Mouse (Mus musculus) kidney, embryonic 15.5 days (tissue): ENCODE measurements around the gene Wdr74. TPM values are rescaled to one million over a fixed set of nuclear protein-coding genes. Genes with fewer than 3 reads are reported as not detected.

ENCODE experiments used
- ATAC-seq: fragments of 200-750 bp; cut with Nextera tagmentation; replicated peaks from 2 replicates; pipeline ENCODE4 v1.8.0; 2017; ENCODE audit warnings: moderate TSS enrichment; ENCODE audit not compliant: low FRiP score
- H3K27ac ChIP-seq: fragments of 300-500 bp; sonication (generic); 2 replicates; pipeline ENCODE4 v1.5.1; 2015; ENCODE audit warnings: mild to moderate bottlenecking, inconsistent platforms
- H3K27me3 ChIP-seq: fragments of 300-500 bp; sonication (generic); 2 replicates; pipeline ENCODE4 v1.6.1; 2015; ENCODE audit warnings: inconsistent platforms
- H3K36me3 ChIP-seq: fragments of 300-500 bp; sonication (generic); 2 replicates; pipeline ENCODE4 v1.6.1; 2015; ENCODE audit warnings: inconsistent platforms
- H3K4me1 ChIP-seq: fragments of 300-500 bp; sonication (generic); 2 replicates; pipeline ENCODE4 v1.6.1; 2015; ENCODE audit warnings: inconsistent platforms
- H3K4me2 ChIP-seq: fragments of 300-500 bp; sonication (generic); 2 replicates; pipeline ENCODE4 v1.6.1; 2015; ENCODE audit warnings: moderate library complexity, mild to moderate bottlenecking, inconsistent platforms
- H3K4me3 ChIP-seq: fragments of 300-500 bp; sonication (generic); replicated peaks from 2 replicates; pipeline ENCODE4 v1.5.1; 2015; ENCODE audit warnings: mild to moderate bottlenecking, inconsistent platforms
- H3K9ac ChIP-seq: fragments of 300-500 bp; sonication (generic); 2 replicates; pipeline ENCODE4 v1.6.1; 2015; ENCODE audit warnings: mild to moderate bottlenecking, inconsistent platforms
- H3K9me3 ChIP-seq: fragments of 300-500 bp; sonication (generic); replicated peaks from 2 replicates; pipeline ENCODE4 v1.6.1; 2016; ENCODE audit warnings: inconsistent platforms
- WGBS: fragments of 180-500 bp; shearing (Covaris S2); methylation state at CpG from one replicate; pipeline ENCODE4 v1.1.7; 2015; ENCODE audit warnings: mixed read lengths; 5-methylcytosine and 5-hydroxymethylcytosine counted together
- polyA plus RNA-seq: library from polyadenylated mRNA; unstranded; fragments of >200 nt; fragmentation: Nextera tagmentation; extraction: Ambion mirVana; gene quantifications from 2 replicates; pipeline ENCODE4 v1.2.1, GENCODE M21; 2015

Wdr74 gene
- polyA plus RNA-seq, 1 experiment from 2014 or later = 94.2 TPM

GRCm38 (mm10) chr19:8736160-8736467 lies 487 bp downstream of the Wdr74 start:
- Histone ChIP-seq H3K4me1 (peaks cover 21% of the 10 kb centered on the region), H3K4me3 (peak overlapping the region; percentile 77), H3K27me3 (no peaks in the 10 kb centered on the region), H3K4me2 (peak overlapping the region; percentile 69), H3K27ac (peak overlapping the region; percentile 75), H3K9ac (peak overlapping the region; percentile 63), H3K9me3 (no peaks in the 10 kb centered on the region), H3K36me3 (peaks cover 39% of the 10 kb centered on the region)
- ATAC-seq = peak; percentile 27; the same call in 1 of the 2 replicates
- 2% methylated on average over 11 of the region's 11 CpGs for WGBS

GRCm38 (mm10) chr19:8738911-8739310 lies 3.3 kb downstream of the Wdr74 start:
- Histone ChIP-seq H3K4me2 (no peak overlapping the region), H3K27me3 (no peaks in the 10 kb centered on the region), H3K27ac (no peak overlapping the region), H3K4me1 (peaks cover 33% of the 10 kb centered on the region), H3K9me3 (no peaks in the 10 kb centered on the region), H3K4me3 (no peak overlapping the region), H3K9ac (no peak overlapping the region), H3K36me3 (peaks cover 52% of the 10 kb centered on the region)
- WGBS = 93% methylated on average over 7 of the region's 7 CpGs
- ATAC-seq = no peak

GRCm38 (mm10) chr19:8739646-8740045 lies 4.0 kb downstream of the Wdr74 start:
- no peak overlapping the region for H3K27ac ChIP-seq
- H3K9ac ChIP-seq = no peak overlapping the region
- no peaks in the 10 kb centered on the region for H3K27me3 ChIP-seq
- no peak for ATAC-seq
- no peak overlapping the region for H3K4me3 ChIP-seq
- H3K9me3 ChIP-seq = no peaks in the 10 kb centered on the region
- peaks cover 33% of the 10 kb centered on the region for H3K4me1 ChIP-seq
- peaks cover 60% of the 10 kb centered on the region for H3K36me3 ChIP-seq
- H3K4me2 ChIP-seq = no peak overlapping the region
- 91% methylated on average over 6 of the region's 6 CpGs for WGBS

- no peak for ATAC-seq
- WGBS = 61% methylated on average over 14 of the region's 14 CpGs
- no peaks in the 10 kb centered on the region for H3K9me3 ChIP-seq
- no peaks in the 10 kb centered on the region for H3K27me3 ChIP-seq
- peak within 1 kb of the TSS; percentile 89 for H3K9ac ChIP-seq
- H3K4me1 ChIP-seq = peaks cover 29% of the 10 kb centered on the region
- H3K36me3 ChIP-seq = peaks cover 69% of the 10 kb centered on the region
- H3K4me2 ChIP-seq = peak within 1 kb of the TSS; percentile 87
- peak within 1 kb of the TSS; percentile 86 for H3K4me3 ChIP-seq
- H3K27ac ChIP-seq = peak within 1 kb of the TSS; percentile 97
Measured at GRCm38 (mm10) chr19:8740603-8741002, 5.0 kb downstream of the Wdr74 start, which contains the start of gene 1700092M07Rik. Gene 1700092M07Rik, plus strand, starts transcription at chr19:8740718.

GRCm38 (mm10) chr19:8741243-8741869 lies 5.7 kb downstream of the Wdr74 start, which contains the start of gene Stx5a:
Gene Stx5a, plus strand, starts transcription at chr19:8741413.
- Histone ChIP-seq H3K36me3 (peaks cover 77% of the 10 kb centered on the region), H3K9me3 (no peaks in the 10 kb centered on the region), H3K9ac (peak within 1 kb of the TSS; percentile 89), H3K4me1 (peaks cover 29% of the 10 kb centered on the region), H3K27me3 (no peaks in the 10 kb centered on the region), H3K4me2 (peak within 1 kb of the TSS; percentile 87), H3K4me3 (peak within 1 kb of the TSS; percentile 86), H3K27ac (peak within 1 kb of the TSS; percentile 97)
- WGBS = under 1% methylated on average over 36 of the region's 36 CpGs
- peak; percentile 97 for ATAC-seq

- ATAC-seq = no peak
- Histone ChIP-seq H3K36me3 (peaks cover 83% of the 10 kb centered on the region), H3K9me3 (no peaks in the 10 kb centered on the region), H3K9ac (peak overlapping the region; percentile 89), H3K4me2 (peak overlapping the region; percentile 87), H3K27me3 (no peaks in the 10 kb centered on the region), H3K27ac (peak overlapping the region; percentile 97), H3K4me1 (peaks cover 23% of the 10 kb centered on the region), H3K4me3 (peak overlapping the region; percentile 86)
- 17% methylated on average over 14 of the region's 14 CpGs for WGBS
Measured at GRCm38 (mm10) chr19:8742176-8742575, 6.5 kb downstream of the Wdr74 start.

GRCm38 (mm10) chr19:8745382-8745781 lies 9.8 kb downstream of the Wdr74 start:
- peaks cover 19% of the 10 kb centered on the region for H3K4me1 ChIP-seq
- ATAC-seq = no peak
- H3K27ac ChIP-seq = no peak overlapping the region
- H3K9me3 ChIP-seq = no peaks in the 10 kb centered on the region
- peaks cover 84% of the 10 kb centered on the region for H3K36me3 ChIP-seq
- H3K27me3 ChIP-seq = no peaks in the 10 kb centered on the region
- no peak overlapping the region for H3K4me3 ChIP-seq
- no peak overlapping the region for H3K4me2 ChIP-seq
- no peak overlapping the region for H3K9ac ChIP-seq
- 94% methylated on average over 1 of the region's 1 CpGs for WGBS

GRCm38 (mm10) chr19:8747368-8747767 lies 11.7 kb downstream of the Wdr74 start:
- ATAC-seq = no peak
- WGBS = 66% methylated on average over 2 of the region's 2 CpGs
- Histone ChIP-seq H3K9ac (no peak overlapping the region), H3K4me2 (no peak overlapping the region), H3K4me1 (peaks cover 10% of the 10 kb centered on the region), H3K4me3 (no peak overlapping the region), H3K27me3 (no peaks in the 10 kb centered on the region), H3K27ac (no peak overlapping the region), H3K9me3 (no peaks in the 10 kb centered on the region), H3K36me3 (peaks cover 98% of the 10 kb centered on the region)

- H3K27me3 ChIP-seq = no peaks in the 10 kb centered on the region
- H3K4me1 ChIP-seq = peaks cover 22% of the 10 kb centered on the region
- no peak overlapping the region for H3K9ac ChIP-seq
- H3K36me3 ChIP-seq = peaks cover 50% of the 10 kb centered on the region
- 67% methylated on average over 3 of the region's 3 CpGs for WGBS
- no peak overlapping the region for H3K27ac ChIP-seq
- no peak for ATAC-seq
- no peaks in the 10 kb centered on the region for H3K9me3 ChIP-seq
- H3K4me3 ChIP-seq = peak overlapping the region; percentile 79
- H3K4me2 ChIP-seq = peak overlapping the region; percentile 71
Measured at GRCm38 (mm10) chr19:8755652-8756051, 20.0 kb downstream of the Wdr74 start.

GRCm38 (mm10) chr19:8756635-8757387 lies 21.2 kb downstream of the Wdr74 start, which contains the start of gene Nxf1:
Gene Nxf1, plus strand, starts transcription at chr19:8757073.
- Histone ChIP-seq H3K4me3 (peak within 1 kb of the TSS; percentile 79), H3K9ac (peak within 1 kb of the TSS; percentile 94), H3K9me3 (no peaks in the 10 kb centered on the region), H3K36me3 (peaks cover 41% of the 10 kb centered on the region), H3K27ac (peak within 1 kb of the TSS; percentile 93), H3K4me1 (peaks cover 22% of the 10 kb centered on the region), H3K27me3 (no peaks in the 10 kb centered on the region), H3K4me2 (peak within 1 kb of the TSS; percentile 71)
- peak; percentile 95 for ATAC-seq
- under 1% methylated on average over 73 of the region's 75 CpGs for WGBS

- peak overlapping the region; percentile 71 for H3K4me2 ChIP-seq
- peak overlapping the region; percentile 93 for H3K27ac ChIP-seq
- 4% methylated on average over 14 of the region's 14 CpGs for WGBS
- H3K27me3 ChIP-seq = no peaks in the 10 kb centered on the region
- peak overlapping the region; percentile 79 for H3K4me3 ChIP-seq
- peaks cover 40% of the 10 kb centered on the region for H3K36me3 ChIP-seq
- H3K9ac ChIP-seq = peak overlapping the region; percentile 94
- ATAC-seq = 0 out of 2 replicates have a peak, but pooled peaks have one; percentile 3
- no peaks in the 10 kb centered on the region for H3K9me3 ChIP-seq
- H3K4me1 ChIP-seq = peaks cover 22% of the 10 kb centered on the region
Measured at GRCm38 (mm10) chr19:8757471-8757998, 21.9 kb downstream of the Wdr74 start.

GRCm38 (mm10) chr19:8758899-8759298 lies 23.3 kb downstream of the Wdr74 start:
- 87% methylated on average over 2 of the region's 2 CpGs for WGBS
- H3K27me3 ChIP-seq = no peaks in the 10 kb centered on the region
- peaks cover 40% of the 10 kb centered on the region for H3K36me3 ChIP-seq
- peaks cover 22% of the 10 kb centered on the region for H3K4me1 ChIP-seq
- no peak overlapping the region for H3K27ac ChIP-seq
- H3K9ac ChIP-seq = no peak overlapping the region
- no peaks in the 10 kb centered on the region for H3K9me3 ChIP-seq
- H3K4me3 ChIP-seq = 0 out of 2 replicates have a peak overlapping the region, but pooled peaks have one; percentile 79
- no peak for ATAC-seq
- peak overlapping the region; percentile 71; the same call in 1 of the 2 replicates for H3K4me2 ChIP-seq
